Mouse (Mus musculus) 3T3-L1 (cell line): Measurements from ENCODE around the gene Gng4.
A peak's percentile ranks its signal among the peaks of the same experiment; 100 is the strongest.

Experiments
- DNase-seq: peaks from one replicate; pipeline ENCODE4 v3.0.0-alpha.2; 2015; ENCODE audit warnings: low read depth, low spot score

Gene Gng4

GRCm38 (mm10) chr13:13818696-13819095, 34.8 kb downstream of the Gng4 start:
- DNase-seq, result no peak

- DNase-seq, result no peak
Observed at GRCm38 (mm10) chr13:13820234-13821123, 36.6 kb downstream of the Gng4 start.

- DNase-seq, result no peak
Observed at GRCm38 (mm10) chr13:13824946-13825345, 41.1 kb downstream of the Gng4 start.

GRCm38 (mm10) chr13:13826533-13826932, 42.7 kb downstream of the Gng4 start:
- no peak for DNase-seq

- no peak for DNase-seq
Observed at GRCm38 (mm10) chr13:13828125-13828524, 44.3 kb downstream of the Gng4 start.

GRCm38 (mm10) chr13:13830469-13831074, 46.7 kb downstream of the Gng4 start:
- DNase-seq, result no peak

GRCm38 (mm10) chr13:13835180-13835579, 51.3 kb downstream of the Gng4 start:
- DNase-seq, result peak; percentile 33

- no peak for DNase-seq
Observed at GRCm38 (mm10) chr13:13845021-13845420, 61.2 kb downstream of the Gng4 start.

GRCm38 (mm10) chr13:13847075-13847599, 63.3 kb downstream of the Gng4 start:
- DNase-seq, result no peak

- DNase-seq, result no peak
Observed at GRCm38 (mm10) chr13:13857190-13857589, 73.3 kb downstream of the Gng4 start.

- no peak for DNase-seq
Observed at GRCm38 (mm10) chr13:13862346-13862745, 78.5 kb downstream of the Gng4 start.

GRCm38 (mm10) chr13:13862941-13863340, 79.1 kb downstream of the Gng4 start:
- DNase-seq, result no peak

GRCm38 (mm10) chr13:13866339-13866738, 82.5 kb downstream of the Gng4 start:
- no peak for DNase-seq

GRCm38 (mm10) chr13:13867078-13867759, 83.4 kb downstream of the Gng4 start:
- DNase-seq, result peak; percentile 74

- peak; percentile 67 for DNase-seq
Observed at GRCm38 (mm10) chr13:13867922-13868321, 84.1 kb downstream of the Gng4 start.
